Mouse (Mus musculus): ENCODE results near the gene Ltv1. TPM values are rescaled to one million over a fixed set of nuclear protein-coding genes. Genes with fewer than 3 reads are reported as not detected.

The Ltv1 gene
- polyA plus RNA-seq, 1 experiment from 2014 or later = 52.7 TPM

DNA sequence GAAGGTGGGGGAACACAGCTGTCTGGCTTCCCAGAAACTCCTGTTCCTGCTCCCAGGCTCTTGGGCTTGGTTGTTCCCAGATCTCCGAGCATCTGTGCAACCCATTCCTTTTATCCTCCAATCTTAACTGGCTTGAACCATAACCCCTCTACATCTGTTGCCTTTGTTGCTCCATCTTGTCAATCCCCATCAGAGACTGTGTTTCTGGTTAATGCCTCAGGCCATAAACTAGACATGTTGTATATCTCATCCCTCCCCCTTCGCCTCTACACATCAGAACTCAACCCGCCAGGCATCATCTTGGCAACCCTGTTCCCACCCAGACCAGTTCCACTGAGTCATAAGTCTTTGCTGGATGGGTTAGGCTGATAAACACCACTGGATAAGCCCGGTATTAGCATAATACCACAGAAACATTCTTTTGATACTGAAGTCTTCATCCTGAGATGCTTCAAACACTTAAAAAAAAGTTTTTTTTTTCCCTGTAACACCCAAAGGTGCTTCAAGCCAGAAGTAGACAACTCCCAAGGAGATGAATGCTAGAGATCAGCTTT lies 40.1 kb downstream of the Ltv1 start:
- WGBS = 89% methylated on average over 4 of the region's 4 CpGs
- DNase-seq (ENCODE audit: low spot score) = no peak
- no peak for ATAC-seq (replicated peaks; ENCODE audit: low FRiP score, low read depth)
- Histone ChIP-seq H3K4me3 (replicated peaks; ENCODE audit: low read depth, low read length) (no peak overlapping the region), H3K36me3 (ENCODE audit: insufficient read depth, low read length) (no peaks in the 10 kb centered on the region), H3K4me2 (ENCODE audit: low read length) (no peak overlapping the region), H3K9ac (ENCODE audit: low read depth, low read length) (no peak overlapping the region), H3K9me3 (replicated peaks; ENCODE audit: low read length) (no peaks in the 10 kb centered on the region), H3K27ac (no peak overlapping the region), H3K4me1 (replicated peaks; ENCODE audit: insufficient read depth, low read length) (no peaks in the 10 kb centered on the region), H3K27me3 (ENCODE audit: insufficient read depth, low read length) (no peaks in the 10 kb centered on the region)
- TF ChIP-seq CTCF (IDR thresholded peaks at IDR 0.05; ENCODE audit: low read depth) = no peak

- Histone ChIP-seq H3K9me3 (replicated peaks; ENCODE audit: low read length) (no peaks in the 10 kb centered on the region), H3K4me1 (replicated peaks; ENCODE audit: insufficient read depth, low read length) (no peaks in the 10 kb centered on the region), H3K4me2 (ENCODE audit: low read length) (no peak overlapping the region), H3K4me3 (replicated peaks; ENCODE audit: low read depth, low read length) (no peak overlapping the region), H3K27ac (no peak overlapping the region), H3K9ac (ENCODE audit: low read depth, low read length) (no peak overlapping the region), H3K36me3 (ENCODE audit: insufficient read depth, low read length) (no peaks in the 10 kb centered on the region), H3K27me3 (ENCODE audit: insufficient read depth, low read length) (no peaks in the 10 kb centered on the region)
- 52% methylated on average over 5 of the region's 5 CpGs for WGBS
- TF ChIP-seq CTCF (IDR thresholded peaks at IDR 0.05; ENCODE audit: low read depth) = no peak
- no peak for ATAC-seq (replicated peaks; ENCODE audit: low FRiP score, low read depth)
- peak; percentile 82 for DNase-seq (ENCODE audit: low spot score)
Measured at GRCm38 (mm10) chr10:13151353-13151752, 41.6 kb downstream of the Ltv1 start.

DNA sequence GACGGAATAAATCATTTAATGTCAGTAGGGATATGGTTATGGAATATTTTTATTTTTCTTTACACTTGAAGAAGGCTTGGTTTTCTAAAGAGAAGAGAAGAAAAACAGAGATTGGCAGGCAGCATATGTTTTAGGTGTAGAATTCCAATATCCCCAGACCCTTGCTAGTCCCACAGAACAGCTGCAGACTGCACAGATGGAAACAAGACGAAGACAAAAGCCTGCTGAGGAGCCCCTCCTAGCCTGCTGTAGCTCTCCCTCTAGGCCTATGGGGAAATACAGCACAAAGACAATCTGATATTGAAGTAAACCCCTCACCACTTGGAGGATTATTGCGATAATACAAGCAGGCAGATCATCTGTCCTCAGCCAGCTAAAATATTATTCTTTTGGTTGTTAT lies 42.5 kb downstream of the Ltv1 start:
- Histone ChIP-seq H3K4me3 (replicated peaks; ENCODE audit: low read depth, low read length) (no peak overlapping the region), H3K27ac (no peak overlapping the region), H3K9ac (ENCODE audit: low read depth, low read length) (no peak overlapping the region), H3K4me2 (ENCODE audit: low read length) (no peak overlapping the region), H3K9me3 (replicated peaks; ENCODE audit: low read length) (no peaks in the 10 kb centered on the region), H3K27me3 (ENCODE audit: insufficient read depth, low read length) (no peaks in the 10 kb centered on the region), H3K36me3 (ENCODE audit: insufficient read depth, low read length) (no peaks in the 10 kb centered on the region), H3K4me1 (replicated peaks; ENCODE audit: insufficient read depth, low read length) (no peaks in the 10 kb centered on the region)
- no peak for TF ChIP-seq CTCF (IDR thresholded peaks at IDR 0.05; ENCODE audit: low read depth)
- no peak for ATAC-seq (replicated peaks; ENCODE audit: low FRiP score, low read depth)
- no peak for DNase-seq (ENCODE audit: low spot score)
- 73% methylated on average over 3 of the region's 3 CpGs for WGBS

DNA sequence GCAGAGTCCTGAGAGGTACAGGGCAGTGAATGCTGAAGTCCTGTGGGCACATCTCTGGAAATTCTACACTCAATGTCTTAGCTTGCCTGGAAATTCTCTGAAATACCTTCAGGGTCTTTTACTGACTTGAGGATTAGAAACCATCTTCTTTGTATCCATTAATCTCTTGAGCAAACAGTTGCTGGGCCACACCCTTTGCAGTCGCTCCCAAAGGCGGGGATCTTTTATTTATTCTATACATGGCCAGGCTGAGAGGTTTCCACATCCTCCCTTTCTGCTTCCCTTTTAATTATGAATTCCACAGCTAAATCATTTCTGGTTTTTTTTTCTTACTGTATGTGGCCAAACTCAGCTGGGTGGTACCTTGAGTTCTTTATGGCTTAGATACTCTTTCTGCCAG lies 52.5 kb downstream of the Ltv1 start:
- ATAC-seq (replicated peaks; ENCODE audit: low FRiP score, low read depth) (no peak), DNase-seq (ENCODE audit: low spot score) (no peak)
- TF ChIP-seq CTCF (IDR thresholded peaks at IDR 0.05; ENCODE audit: low read depth) = no peak
- Histone ChIP-seq H3K4me2 (ENCODE audit: low read length) (no peak overlapping the region), H3K27me3 (ENCODE audit: insufficient read depth, low read length) (no peaks in the 10 kb centered on the region), H3K9ac (ENCODE audit: low read depth, low read length) (no peak overlapping the region), H3K27ac (no peak overlapping the region), H3K36me3 (ENCODE audit: insufficient read depth, low read length) (no peaks in the 10 kb centered on the region), H3K4me1 (replicated peaks; ENCODE audit: insufficient read depth, low read length) (no peaks in the 10 kb centered on the region), H3K9me3 (replicated peaks; ENCODE audit: low read length) (no peaks in the 10 kb centered on the region), H3K4me3 (replicated peaks; ENCODE audit: low read depth, low read length) (no peak overlapping the region)
- WGBS = 75% methylated on average over 2 of the region's 2 CpGs

DNA sequence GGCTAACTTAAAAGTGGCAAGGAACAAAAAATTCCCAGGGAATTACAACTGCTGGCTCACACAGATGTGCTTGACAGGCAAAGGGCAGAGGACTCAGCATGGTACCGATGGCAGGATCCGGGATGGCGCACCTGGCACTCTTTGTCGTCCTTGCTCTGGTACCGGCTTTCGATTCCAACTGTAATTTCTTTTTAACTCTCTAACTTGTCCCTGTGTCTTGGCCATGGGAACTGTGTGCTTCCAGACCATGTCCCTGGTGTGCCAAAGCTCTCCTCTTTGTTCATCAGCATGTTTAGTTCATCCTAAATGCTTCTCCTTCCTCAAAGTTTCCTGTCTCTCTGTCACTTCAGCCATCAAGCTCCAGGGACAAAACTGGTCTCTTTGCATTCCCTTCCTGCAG lies 55.1 kb downstream of the Ltv1 start:
- no peak for TF ChIP-seq CTCF (IDR thresholded peaks at IDR 0.05; ENCODE audit: low read depth)
- Histone ChIP-seq H3K36me3 (ENCODE audit: insufficient read depth, low read length) (no peaks in the 10 kb centered on the region), H3K9me3 (replicated peaks; ENCODE audit: low read length) (no peaks in the 10 kb centered on the region), H3K4me2 (ENCODE audit: low read length) (no peak overlapping the region), H3K9ac (ENCODE audit: low read depth, low read length) (no peak overlapping the region), H3K27me3 (ENCODE audit: insufficient read depth, low read length) (no peaks in the 10 kb centered on the region), H3K27ac (no peak overlapping the region), H3K4me3 (replicated peaks; ENCODE audit: low read depth, low read length) (no peak overlapping the region), H3K4me1 (replicated peaks; ENCODE audit: insufficient read depth, low read length) (no peaks in the 10 kb centered on the region)
- ATAC-seq (replicated peaks; ENCODE audit: low FRiP score, low read depth) = no peak
- WGBS = 95% methylated on average over 6 of the region's 6 CpGs
- DNase-seq (ENCODE audit: low spot score) = no peak

DNA sequence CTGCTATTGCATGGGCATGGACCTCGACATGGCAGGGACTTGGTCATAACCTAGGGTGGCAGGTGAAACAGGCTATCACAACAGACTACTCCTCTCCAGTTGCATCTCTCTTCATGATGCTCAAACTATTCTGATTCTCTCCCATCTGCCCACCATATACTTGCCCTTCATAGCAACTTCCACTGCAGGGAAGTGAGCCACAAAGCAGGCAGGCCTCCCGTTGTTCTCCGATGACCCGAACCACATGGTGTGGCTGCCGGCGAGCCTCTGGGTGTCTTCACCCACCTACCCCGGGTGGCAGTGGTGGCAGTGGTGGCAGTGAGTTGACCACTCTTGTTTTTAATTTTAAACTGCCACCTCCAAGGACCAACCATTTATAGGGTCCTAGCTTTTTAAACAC lies 57.2 kb downstream of the Ltv1 start:
- DNase-seq (ENCODE audit: low spot score) = no peak
- WGBS = 93% methylated on average over 7 of the region's 7 CpGs
- Histone ChIP-seq H3K4me2 (ENCODE audit: low read length) (no peak overlapping the region), H3K9ac (ENCODE audit: low read depth, low read length) (no peak overlapping the region), H3K4me1 (replicated peaks; ENCODE audit: insufficient read depth, low read length) (no peaks in the 10 kb centered on the region), H3K27ac (no peak overlapping the region), H3K27me3 (ENCODE audit: insufficient read depth, low read length) (no peaks in the 10 kb centered on the region), H3K36me3 (ENCODE audit: insufficient read depth, low read length) (no peaks in the 10 kb centered on the region), H3K4me3 (replicated peaks; ENCODE audit: low read depth, low read length) (no peak overlapping the region), H3K9me3 (replicated peaks; ENCODE audit: low read length) (no peaks in the 10 kb centered on the region)
- no peak for TF ChIP-seq CTCF (IDR thresholded peaks at IDR 0.05; ENCODE audit: low read depth)
- no peak for ATAC-seq (replicated peaks; ENCODE audit: low FRiP score, low read depth)

- Histone ChIP-seq H3K36me3 (ENCODE audit: insufficient read depth, low read length) (no peaks in the 10 kb centered on the region), H3K4me3 (replicated peaks; ENCODE audit: low read depth, low read length) (no peak overlapping the region), H3K27me3 (ENCODE audit: insufficient read depth, low read length) (no peaks in the 10 kb centered on the region), H3K9me3 (replicated peaks; ENCODE audit: low read length) (no peaks in the 10 kb centered on the region), H3K9ac (ENCODE audit: low read depth, low read length) (no peak overlapping the region), H3K4me1 (replicated peaks; ENCODE audit: insufficient read depth, low read length) (no peaks in the 10 kb centered on the region), H3K4me2 (ENCODE audit: low read length) (no peak overlapping the region), H3K27ac (no peak overlapping the region)
- TF ChIP-seq CTCF (IDR thresholded peaks at IDR 0.05; ENCODE audit: low read depth) = no peak
- 94% methylated on average over 7 of the region's 7 CpGs for WGBS
- DNase-seq (ENCODE audit: low spot score) = no peak
- no peak for ATAC-seq (replicated peaks; ENCODE audit: low FRiP score, low read depth)
Measured at GRCm38 (mm10) chr10:13135276-13135675, 57.7 kb downstream of the Ltv1 start.

All from kidney, postnatal 0 days (tissue).